Mouse (Mus musculus): Measurements from ENCODE around the gene Adss. TPM values are rescaled to one million over a fixed set of nuclear protein-coding genes. Genes with fewer than 3 reads are reported as not detected.

The Adss gene
- total and polyA plus RNA-seq, 2 experiments from 2014 or later, result 8.7 to 16.6 TPM

DNA sequence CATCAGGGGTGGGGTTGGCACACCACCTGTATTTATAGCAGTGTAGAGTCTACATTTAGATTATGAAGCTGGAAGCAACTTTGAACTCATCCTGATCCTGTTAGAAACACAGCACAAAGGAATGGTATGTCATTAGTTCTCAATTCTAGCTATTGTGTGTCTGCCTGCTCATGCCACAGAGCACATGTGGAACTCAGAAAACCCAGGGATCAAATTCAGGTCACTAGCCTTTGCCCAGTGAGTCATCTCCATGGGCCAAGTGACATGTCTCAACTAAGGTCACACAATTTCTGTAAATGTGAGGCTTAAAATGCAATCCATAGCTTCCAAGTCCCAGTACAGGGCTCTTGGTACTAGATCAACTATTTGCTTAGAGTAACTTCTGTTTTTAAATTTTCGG, 54.2 kb downstream of the Adss start:
- H3K36me3 ChIP-seq (replicated peaks; ENCODE audit: control insufficient read depth, insufficient read depth, low read length), result no peaks in the 10 kb centered on the region
- no peak overlapping the region for H3K27ac ChIP-seq (ENCODE audit: low read depth)
- DNase-seq (ENCODE audit: low spot score) (no peak), ATAC-seq (ENCODE audit: insufficient read depth, low read depth) (no peak)
- no peaks in the 10 kb centered on the region for H3K27me3 ChIP-seq (ENCODE audit: control insufficient read depth, insufficient read depth, low read length)
- H3K4me1 ChIP-seq (ENCODE audit: control insufficient read depth, insufficient read depth), result no peaks in the 10 kb centered on the region
- 69% methylated on average over 1 of the region's 1 CpGs for WGBS
- no peak for TF ChIP-seq EP300 (IDR thresholded peaks at IDR 0.05; ENCODE audit: low read depth)
- no peak for TF ChIP-seq CTCF (IDR thresholded peaks at IDR 0.05; ENCODE audit: low read depth)
- no peak overlapping the region for H3K4me2 ChIP-seq (ENCODE audit: low read depth, low read length)
- H3K4me3 ChIP-seq (ENCODE audit: low read depth, low read length), result no peak overlapping the region
- H3K9ac ChIP-seq (replicated peaks; ENCODE audit: low read depth, low read length), result no peak overlapping the region
- H3K9me3 ChIP-seq (replicated peaks; ENCODE audit: control insufficient read depth, low read length), result no peaks in the 10 kb centered on the region

DNA sequence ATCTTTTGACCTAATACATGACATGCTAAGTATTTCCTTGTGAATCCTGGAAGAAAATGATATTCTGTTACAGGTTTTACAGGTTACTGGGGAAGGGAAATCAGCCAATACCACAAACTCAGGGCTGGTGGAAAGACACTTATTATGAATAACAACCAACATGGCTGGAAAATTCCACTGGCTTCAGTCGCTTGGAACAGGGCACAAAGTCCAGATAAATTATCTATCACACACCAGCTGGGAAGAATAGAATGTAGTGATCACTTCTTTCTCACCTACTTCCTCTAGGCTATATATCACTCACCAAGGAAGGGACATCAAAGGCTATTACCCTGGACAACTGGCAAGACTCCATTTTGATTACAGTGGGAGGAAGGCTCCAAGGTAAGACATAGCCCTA, 55.6 kb downstream of the Adss start:
- 44% methylated on average over 1 of the region's 1 CpGs for WGBS
- no peaks in the 10 kb centered on the region for H3K4me1 ChIP-seq (ENCODE audit: control insufficient read depth, insufficient read depth)
- no peak overlapping the region for H3K4me2 ChIP-seq (ENCODE audit: low read depth, low read length)
- no peak overlapping the region for H3K27ac ChIP-seq (ENCODE audit: low read depth)
- H3K4me3 ChIP-seq (ENCODE audit: low read depth, low read length), result no peak overlapping the region
- H3K9me3 ChIP-seq (replicated peaks; ENCODE audit: control insufficient read depth, low read length), result no peaks in the 10 kb centered on the region
- no peaks in the 10 kb centered on the region for H3K36me3 ChIP-seq (replicated peaks; ENCODE audit: control insufficient read depth, insufficient read depth, low read length)
- no peak for TF ChIP-seq CTCF (IDR thresholded peaks at IDR 0.05; ENCODE audit: low read depth)
- no peaks in the 10 kb centered on the region for H3K27me3 ChIP-seq (ENCODE audit: control insufficient read depth, insufficient read depth, low read length)
- H3K9ac ChIP-seq (replicated peaks; ENCODE audit: low read depth, low read length), result no peak overlapping the region
- DNase-seq (ENCODE audit: low spot score) (no peak), ATAC-seq (ENCODE audit: insufficient read depth, low read depth) (no peak)

DNA sequence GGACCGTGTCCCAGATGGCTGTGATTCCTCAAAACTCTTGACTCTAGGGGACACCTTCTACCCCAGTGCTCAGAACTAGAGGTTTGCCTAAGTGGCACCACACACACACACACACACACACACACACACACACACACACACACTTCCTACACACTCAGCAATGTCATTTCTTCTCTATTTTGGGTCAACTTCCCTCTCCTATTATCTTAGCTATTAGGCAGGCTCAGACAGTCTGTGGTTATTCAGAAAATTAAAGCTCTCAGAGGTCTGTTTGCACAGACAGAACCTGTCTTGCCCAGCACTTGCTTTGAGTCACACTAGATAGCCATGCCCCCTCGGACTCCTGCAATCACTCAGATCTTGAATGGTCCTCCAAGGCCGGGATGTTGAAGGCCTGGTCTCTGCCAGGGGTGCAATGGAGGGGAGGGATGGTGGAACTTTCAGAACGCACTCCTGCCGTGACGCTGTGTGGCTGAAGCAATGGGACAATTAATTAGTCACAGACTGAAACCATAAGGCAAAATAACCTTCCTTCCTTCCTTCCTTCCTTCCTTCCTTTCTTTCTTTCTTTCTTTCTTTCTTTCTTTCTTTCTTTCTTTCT, 58.7 kb downstream of the Adss start:
- H3K27ac ChIP-seq (ENCODE audit: low read depth), result no peak overlapping the region
- no peaks in the 10 kb centered on the region for H3K36me3 ChIP-seq (replicated peaks; ENCODE audit: control insufficient read depth, insufficient read depth, low read length)
- WGBS, result 48% methylated on average over 6 of the region's 6 CpGs
- no peak for ATAC-seq (ENCODE audit: insufficient read depth, low read depth)
- no peak overlapping the region for H3K4me3 ChIP-seq (ENCODE audit: low read depth, low read length)
- H3K27me3 ChIP-seq (ENCODE audit: control insufficient read depth, insufficient read depth, low read length), result no peaks in the 10 kb centered on the region
- no peak for DNase-seq (ENCODE audit: low spot score)
- no peaks in the 10 kb centered on the region for H3K9me3 ChIP-seq (replicated peaks; ENCODE audit: control insufficient read depth, low read length)
- TF ChIP-seq EP300 (IDR thresholded peaks at IDR 0.05; ENCODE audit: low read depth), result no peak
- TF ChIP-seq CTCF (IDR thresholded peaks at IDR 0.05; ENCODE audit: low read depth), result no peak
- no peak overlapping the region for H3K9ac ChIP-seq (replicated peaks; ENCODE audit: low read depth, low read length)
- H3K4me2 ChIP-seq (ENCODE audit: low read depth, low read length), result no peak overlapping the region
- H3K4me1 ChIP-seq (ENCODE audit: control insufficient read depth, insufficient read depth), result no peaks in the 10 kb centered on the region

DNA sequence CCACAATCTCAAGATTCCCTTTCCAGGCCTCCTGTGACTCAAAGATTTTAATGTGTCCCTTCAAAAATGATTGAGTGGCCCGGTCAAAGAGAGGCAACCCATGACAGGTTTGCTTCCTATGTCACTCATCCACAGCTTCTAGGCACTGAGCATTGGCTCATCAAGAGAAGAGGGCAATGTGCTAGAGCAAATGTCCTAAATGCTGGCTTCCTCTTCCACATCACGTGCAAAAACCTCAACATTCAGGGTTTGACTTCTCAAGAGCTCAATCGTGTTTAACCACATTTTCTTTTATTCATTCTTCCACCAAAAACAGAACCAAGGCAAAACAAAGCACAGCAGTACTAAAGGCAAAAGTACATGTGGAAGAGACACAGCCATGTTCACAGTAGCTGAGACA, 64.3 kb downstream of the Adss start:
- no peaks in the 10 kb centered on the region for H3K27me3 ChIP-seq (ENCODE audit: control insufficient read depth, insufficient read depth, low read length)
- 0 out of 2 replicates have a peak, but pooled peaks cover 7% of the 10 kb centered on the region for H3K9me3 ChIP-seq (replicated peaks; ENCODE audit: control insufficient read depth, low read length)
- no peak overlapping the region for H3K4me2 ChIP-seq (ENCODE audit: low read depth, low read length)
- DNase-seq (ENCODE audit: low spot score), result no peak
- WGBS, result 71% methylated on average over 3 of the region's 3 CpGs
- H3K4me1 ChIP-seq (ENCODE audit: control insufficient read depth, insufficient read depth), result no peaks in the 10 kb centered on the region
- H3K27ac ChIP-seq (ENCODE audit: low read depth), result no peak overlapping the region
- H3K9ac ChIP-seq (replicated peaks; ENCODE audit: low read depth, low read length), result no peak overlapping the region
- TF ChIP-seq CTCF (IDR thresholded peaks at IDR 0.05; ENCODE audit: low read depth) (no peak), EP300 (IDR thresholded peaks at IDR 0.05; ENCODE audit: low read depth) (no peak)
- no peak for ATAC-seq (ENCODE audit: insufficient read depth, low read depth)
- no peaks in the 10 kb centered on the region for H3K36me3 ChIP-seq (replicated peaks; ENCODE audit: control insufficient read depth, insufficient read depth, low read length)
- no peak overlapping the region for H3K4me3 ChIP-seq (ENCODE audit: low read depth, low read length)

DNA sequence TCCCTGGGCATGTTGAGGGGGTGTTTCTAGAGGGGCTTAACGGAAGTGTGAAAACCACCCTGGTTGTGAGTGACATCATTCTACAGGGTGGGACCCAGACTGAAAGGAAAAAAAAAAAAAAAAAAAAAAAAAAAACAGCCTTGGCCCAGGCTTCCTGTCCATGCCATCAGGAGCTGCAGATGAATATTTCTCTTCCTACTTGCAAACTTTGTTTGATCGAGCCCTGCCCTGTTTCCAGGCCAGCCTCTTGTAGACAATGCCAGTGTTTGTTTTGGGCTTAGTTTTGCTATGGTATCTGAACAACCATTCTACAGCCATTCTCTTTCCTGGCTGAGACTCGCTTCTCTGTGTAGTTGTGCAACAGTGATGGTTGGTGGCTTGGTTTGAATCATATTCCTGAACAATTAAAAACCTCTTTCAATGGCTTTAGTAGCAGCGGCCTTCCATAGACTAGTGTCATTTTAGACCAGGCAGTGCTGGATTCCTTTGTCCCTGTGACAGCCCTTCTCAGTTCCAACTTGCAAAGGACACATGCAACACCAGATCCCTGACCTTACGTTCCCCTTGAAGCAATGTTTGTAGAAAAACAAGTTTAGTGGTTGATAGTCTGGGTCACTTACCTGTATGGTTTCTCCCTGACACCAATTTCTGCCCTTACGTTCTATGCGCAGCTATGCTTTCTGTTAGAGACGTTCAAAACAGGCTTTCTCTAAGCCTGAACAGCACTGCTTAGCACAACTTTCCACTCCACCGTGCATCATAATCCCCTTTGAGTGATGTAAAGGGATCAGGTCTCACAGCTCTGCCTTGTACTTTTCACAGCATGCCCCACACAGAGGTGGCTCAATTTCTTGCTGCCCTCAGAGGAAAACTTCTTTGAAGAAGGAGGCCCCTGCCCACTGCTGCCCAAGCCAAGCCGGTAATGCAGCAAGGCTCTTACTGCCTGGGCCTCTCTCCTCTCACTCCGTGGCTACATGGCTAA, 67.0 kb downstream of the Adss start, which contains the start of gene 1700016C15Rik:
TSS of gene 1700016C15Rik (plus strand) at position 772 of the 982 bp plus-strand sequence.
- Histone ChIP-seq H3K9me3 (replicated peaks; ENCODE audit: control insufficient read depth, low read length) (0 out of 2 replicates have a peak, but pooled peaks cover 7% of the 10 kb centered on the region), H3K27me3 (ENCODE audit: control insufficient read depth, insufficient read depth, low read length) (no peaks in the 10 kb centered on the region), H3K4me1 (ENCODE audit: control insufficient read depth, insufficient read depth) (no peaks in the 10 kb centered on the region), H3K4me3 (ENCODE audit: low read depth, low read length) (no peak within 1 kb of the TSS), H3K4me2 (ENCODE audit: low read depth, low read length) (no peak within 1 kb of the TSS), H3K27ac (ENCODE audit: low read depth) (no peak within 1 kb of the TSS), H3K36me3 (replicated peaks; ENCODE audit: control insufficient read depth, insufficient read depth, low read length) (no peaks in the 10 kb centered on the region), H3K9ac (replicated peaks; ENCODE audit: low read depth, low read length) (no peak within 1 kb of the TSS)
- WGBS, result 74% methylated on average over 11 of the region's 11 CpGs
- TF ChIP-seq EP300 (IDR thresholded peaks at IDR 0.05; ENCODE audit: low read depth) (no peak), CTCF (IDR thresholded peaks at IDR 0.05; ENCODE audit: low read depth) (no peak)
- DNase-seq (ENCODE audit: low spot score) (no peak), ATAC-seq (ENCODE audit: insufficient read depth, low read depth) (no peak)

Data from heart, postnatal 0 days (tissue).